Mouse (Mus musculus) right cerebral cortex, postnatal 4 days (tissue): ENCODE measurements at regions not wholly inside any gene's neighbourhood (a gene's known extent, or its start where the extent isn't known, plus 50 kb on each side); places are given as distances from the start of the nearest gene placed in this dataset.

Source experiments
- DNase-seq: peaks from one replicate; pipeline ENCODE4 v3.0.0-alpha.2; 2022

- no peak for DNase-seq
These were observed 318.3 kb downstream of the Klf5 start for GRCm38 (mm10) chr14:99616655-99617335.

GRCm38 (mm10) chr14:99617374-99617773, 318.9 kb downstream of the Klf5 start:
- no peak for DNase-seq

- DNase-seq = no peak
These were observed 323.0 kb downstream of the Klf5 start for GRCm38 (mm10) chr14:99621538-99621937.

GRCm38 (mm10) chr14:99624380-99625327, 326.2 kb downstream of the Klf5 start:
- no peak for DNase-seq

- no peak for DNase-seq
These were observed 329.1 kb downstream of the Klf5 start for GRCm38 (mm10) chr14:99627615-99628014.

- DNase-seq = no peak
These were observed 332.6 kb downstream of the Klf5 start for GRCm38 (mm10) chr14:99631092-99631491.

- DNase-seq = no peak
These were observed 334.0 kb downstream of the Klf5 start for GRCm38 (mm10) chr14:99632444-99632843.

- DNase-seq = no peak
These were observed 337.2 kb downstream of the Klf5 start for GRCm38 (mm10) chr14:99635556-99636150.

GRCm38 (mm10) chr14:99641475-99642453, 343.3 kb downstream of the Klf5 start:
- no peak for DNase-seq

- DNase-seq = no peak
These were observed 347.8 kb downstream of the Klf5 start for GRCm38 (mm10) chr14:99646323-99646722.

- no peak for DNase-seq
These were observed 375.9 kb downstream of the Klf5 start for GRCm38 (mm10) chr14:99674399-99674798.

GRCm38 (mm10) chr14:99687062-99687806, 388.7 kb downstream of the Klf5 start:
- no peak for DNase-seq

GRCm38 (mm10) chr14:99688415-99688814, 389.9 kb downstream of the Klf5 start:
- DNase-seq = no peak

GRCm38 (mm10) chr14:99696301-99696700, 397.8 kb downstream of the Klf5 start:
- no peak for DNase-seq

- no peak for DNase-seq
These were observed 401.1 kb downstream of the Klf5 start for GRCm38 (mm10) chr14:99699545-99699944.

- no peak for DNase-seq
These were observed 407.5 kb downstream of the Klf5 start for GRCm38 (mm10) chr14:99706004-99706403.

- DNase-seq = no peak
These were observed 409.6 kb downstream of the Klf5 start for GRCm38 (mm10) chr14:99708066-99708465.

GRCm38 (mm10) chr14:99709764-99710163, 411.3 kb downstream of the Klf5 start:
- no peak for DNase-seq

- DNase-seq = no peak
These were observed 412.2 kb downstream of the Klf5 start for GRCm38 (mm10) chr14:99710656-99711177.

- DNase-seq = no peak
These were observed 414.1 kb downstream of the Klf5 start for GRCm38 (mm10) chr14:99712624-99713023.
